Mouse (Mus musculus) neural tube, embryonic 15.5 days (tissue): Measurements from ENCODE around the gene Rxra. TPM values are rescaled to one million over a fixed set of nuclear protein-coding genes. Genes with fewer than 3 reads are reported as not detected.

Source experiments
- ATAC-seq: fragments of 200-750 bp; cut with Nextera tagmentation; 2 replicates; pipeline ENCODE4 v1.8.0; 2017; ENCODE audit warnings: mild to moderate bottlenecking, moderate TSS enrichment, moderate library complexity; ENCODE audit not compliant: low FRiP score
- H3K27ac ChIP-seq: fragments of 300-500 bp; sonication (generic); replicated peaks from 2 replicates; pipeline ENCODE4 v1.5.1; 2015; ENCODE audit warnings: mild to moderate bottlenecking, inconsistent platforms
- H3K27me3 ChIP-seq: fragments of 300-500 bp; sonication (generic); replicated peaks from 2 replicates; pipeline ENCODE4 v1.6.1; 2015; ENCODE audit warnings: inconsistent platforms
- H3K36me3 ChIP-seq: fragments of 300-500 bp; sonication (generic); 2 replicates; pipeline ENCODE4 v1.6.1; 2015; ENCODE audit warnings: inconsistent platforms
- H3K4me1 ChIP-seq: fragments of 300-500 bp; sonication (generic); 2 replicates; pipeline ENCODE4 v1.6.1; 2015; ENCODE audit warnings: inconsistent platforms
- H3K4me2 ChIP-seq: fragments of 300-500 bp; sonication (generic); 2 replicates; pipeline ENCODE4 v1.6.1; 2015; ENCODE audit warnings: inconsistent platforms, mild to moderate bottlenecking, moderate library complexity
- H3K4me3 ChIP-seq: fragments of 300-500 bp; sonication (generic); replicated peaks from 2 replicates; pipeline ENCODE4 v1.5.1; 2015; ENCODE audit warnings: mild to moderate bottlenecking, inconsistent platforms
- H3K9ac ChIP-seq: fragments of 300-500 bp; sonication (generic); replicated peaks from 2 replicates; pipeline ENCODE4 v1.6.1; 2015; ENCODE audit warnings: mild to moderate bottlenecking, inconsistent platforms
- H3K9me3 ChIP-seq: fragments of 300-500 bp; sonication (generic); replicated peaks from 2 replicates; pipeline ENCODE4 v1.6.1; 2016; ENCODE audit warnings: inconsistent platforms
- WGBS: fragments of 180-500 bp; shearing (Covaris S2); methylation state at CpG from one replicate; pipeline ENCODE4 v1.1.7; 2015; ENCODE audit warnings: mixed read lengths; 5-methylcytosine and 5-hydroxymethylcytosine counted together
- polyA plus RNA-seq: library from polyadenylated mRNA; unstranded; fragments of >200 nt; fragmentation: Nextera tagmentation; extraction: Ambion mirVana; gene quantifications from 2 replicates; pipeline ENCODE4 v1.2.1, GENCODE M21; 2015

Gene Rxra
- polyA plus RNA-seq, 1 experiment from 2014 or later = 3.6 TPM

DNA sequence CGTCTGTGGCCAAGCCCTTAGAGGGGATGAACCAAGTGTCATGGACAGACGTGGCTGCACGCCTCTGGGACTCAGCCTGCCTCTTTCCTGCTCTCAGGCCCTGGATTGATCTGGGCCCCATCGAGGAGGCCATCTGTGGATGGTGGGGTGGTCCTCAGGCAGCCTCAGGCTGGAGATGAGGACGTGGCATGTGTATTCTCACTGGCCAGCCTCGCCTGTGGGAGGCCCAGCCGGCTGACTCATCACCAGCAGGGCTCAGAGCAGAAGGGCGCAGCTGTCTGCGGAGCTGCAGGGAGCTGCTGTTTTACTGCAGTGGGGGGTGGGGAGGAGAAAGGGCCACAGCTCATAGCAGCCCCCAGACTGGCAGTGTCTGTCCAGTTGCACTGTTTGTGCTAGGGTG lies 126.3 kb downstream of the Rxra start:
- Histone ChIP-seq H3K36me3 (no peaks in the 10 kb centered on the region), H3K27me3 (no peaks in the 10 kb centered on the region), H3K4me1 (no peaks in the 10 kb centered on the region), H3K9ac (no peak overlapping the region), H3K4me2 (no peak overlapping the region), H3K9me3 (no peaks in the 10 kb centered on the region), H3K27ac (no peak overlapping the region), H3K4me3 (no peak overlapping the region)
- WGBS = 44% methylated on average over 9 of the region's 9 CpGs
- no peak for ATAC-seq

DNA sequence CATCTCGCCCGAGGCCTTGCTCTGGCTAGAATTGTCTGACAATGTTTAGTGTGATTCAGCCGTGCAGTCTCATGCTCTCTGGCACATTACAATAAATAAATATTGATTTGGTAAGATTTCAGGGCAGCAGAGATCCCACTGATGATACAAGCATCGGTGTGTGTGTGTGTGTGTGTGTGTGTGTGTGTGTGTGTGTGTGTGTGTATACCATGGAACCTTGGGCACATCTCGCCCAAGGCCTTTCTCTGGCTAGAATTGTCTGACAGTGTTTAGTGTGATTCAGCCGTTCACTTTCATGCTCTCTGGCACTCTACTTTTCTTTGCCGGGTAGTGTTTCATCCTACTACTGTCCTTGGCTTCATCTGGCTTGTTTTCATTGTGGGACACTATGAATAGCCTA lies 130.5 kb downstream of the Rxra start:
- no peak for ATAC-seq
- H3K36me3 ChIP-seq = no peaks in the 10 kb centered on the region
- no peaks in the 10 kb centered on the region for H3K27me3 ChIP-seq
- no peak overlapping the region for H3K9ac ChIP-seq
- H3K4me2 ChIP-seq = no peak overlapping the region
- H3K9me3 ChIP-seq = 0 out of 2 replicates have a peak, but pooled peaks cover 4% of the 10 kb centered on the region
- no peak overlapping the region for H3K27ac ChIP-seq
- 91% methylated on average over 7 of the region's 7 CpGs for WGBS
- H3K4me1 ChIP-seq = no peaks in the 10 kb centered on the region
- no peak overlapping the region for H3K4me3 ChIP-seq

DNA sequence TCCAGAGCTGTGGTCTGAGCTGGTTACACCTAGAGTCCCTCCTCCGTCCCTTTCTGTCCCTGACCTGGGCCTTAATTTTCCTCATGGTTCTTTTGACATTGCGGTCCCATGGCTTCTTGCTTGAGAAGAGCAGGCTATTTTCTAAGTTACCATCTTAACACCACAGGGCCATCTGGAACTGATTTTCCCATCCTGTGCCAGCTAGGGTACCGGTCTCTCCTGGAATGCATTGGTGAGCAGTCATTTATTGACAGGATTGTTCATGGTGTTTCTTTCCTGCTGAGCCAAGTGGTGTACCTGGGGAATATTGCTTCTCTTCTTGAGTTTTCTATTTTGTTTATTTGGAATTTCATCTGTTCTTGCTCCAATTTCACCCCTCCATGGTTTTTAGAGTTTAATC lies 131.4 kb downstream of the Rxra start:
- no peak for ATAC-seq
- H3K36me3 ChIP-seq = no peaks in the 10 kb centered on the region
- 95% methylated on average over 3 of the region's 3 CpGs for WGBS
- no peak overlapping the region for H3K27ac ChIP-seq
- H3K27me3 ChIP-seq = no peaks in the 10 kb centered on the region
- H3K9me3 ChIP-seq = 0 out of 2 replicates have a peak, but pooled peaks cover 4% of the 10 kb centered on the region
- H3K4me3 ChIP-seq = no peak overlapping the region
- no peaks in the 10 kb centered on the region for H3K4me1 ChIP-seq
- H3K4me2 ChIP-seq = no peak overlapping the region
- no peak overlapping the region for H3K9ac ChIP-seq

DNA sequence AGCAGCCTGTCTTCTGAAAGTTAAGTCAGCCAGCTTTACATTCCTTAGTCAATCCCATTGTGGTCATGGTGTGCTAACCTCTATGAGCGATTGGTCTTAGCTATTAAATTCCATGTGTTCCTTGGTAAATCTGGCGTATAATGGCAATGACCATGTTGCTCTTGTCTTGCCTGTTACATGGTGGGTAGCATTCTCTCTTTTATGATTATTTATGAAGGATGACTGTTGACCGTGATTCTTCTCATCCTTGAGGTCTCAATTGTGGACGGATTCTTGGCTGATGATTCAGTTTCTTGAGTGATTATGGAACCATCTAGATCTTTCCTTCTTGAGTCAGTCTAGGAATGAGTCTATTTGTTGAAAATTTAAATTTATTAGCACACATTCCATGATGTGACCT lies 133.7 kb downstream of the Rxra start:
- Histone ChIP-seq H3K4me2 (no peak overlapping the region), H3K4me3 (no peak overlapping the region), H3K36me3 (no peaks in the 10 kb centered on the region), H3K27me3 (no peaks in the 10 kb centered on the region), H3K9ac (no peak overlapping the region), H3K9me3 (0 out of 2 replicates have a peak, but pooled peaks cover 4% of the 10 kb centered on the region), H3K4me1 (0 out of 2 replicates have a peak, but pooled peaks cover 7% of the 10 kb centered on the region), H3K27ac (no peak overlapping the region)
- 92% methylated on average over 4 of the region's 4 CpGs for WGBS
- no peak for ATAC-seq

Other genes with a start within 250 kb of the Rxra start
- gene Vav2, start 249.4 kb upstream of the Rxra start, polyA plus RNA-seq = 12.4 and 15.5 TPM in 2 replicates
- 40.4 and 45.0 TPM in 2 replicates for gene Brd3os, start 234.1 kb upstream of the Rxra start, polyA plus RNA-seq
- 98.6 and 99.7 TPM in 2 replicates for gene Brd3, start 168.8 kb upstream of the Rxra start, polyA plus RNA-seq
- 41.7 and 44.4 TPM in 2 replicates for gene Wdr5, start 161.3 kb upstream of the Rxra start, polyA plus RNA-seq
- 21.5 and 29.0 TPM in 2 replicates for gene Col5a1, start 210.0 kb downstream of the Rxra start, polyA plus RNA-seq